Mouse (Mus musculus) lung, adult 2 months (tissue): ENCODE data around the gene Zfp106. TPM values are rescaled to one million over a fixed set of nuclear protein-coding genes. Genes with fewer than 3 reads are reported as not detected.
A peak's percentile ranks its signal among the peaks of the same experiment; 100 is the strongest.

ENCODE experiments used
- DNase-seq: peaks from one replicate; pipeline ENCODE4 v3.0.0; 2022
- H3K4me1 ChIP-seq: fragments of 200-500 bp; 2 replicates; pipeline ENCODE4 v1.6.1; 2011; ENCODE audit warnings: low read length; ENCODE audit not compliant: control insufficient read depth, insufficient read depth
- H3K4me3 ChIP-seq: fragments of 200-500 bp; replicated peaks from 2 replicates; pipeline ENCODE3; 2011; ENCODE audit warnings: low read depth, mild to moderate bottlenecking, control low read depth, low read length; ENCODE audit errors: extremely low read depth
- CTCF ChIP-seq: fragments of 200-500 bp; IDR thresholded peaks from 2 replicates; pipeline ENCODE4 v1.5.1; 2011; ENCODE audit warnings: mild to moderate bottlenecking, low read length, control low read depth; ENCODE audit not compliant: insufficient read depth
- POLR2A ChIP-seq: fragments of 200-500 bp; IDR thresholded peaks from 2 replicates; pipeline ENCODE4 v1.6.1; 2011; ENCODE audit warnings: low read depth, mild to moderate bottlenecking, control low read depth, low read length, borderline replicate concordance; ENCODE audit errors: extremely low read depth
- WGBS: fragments of 180-500 bp; shearing (Covaris S2); methylation state at CpG from one replicate; pipeline ENCODE4 v1.1.7; 2018; 5-methylcytosine and 5-hydroxymethylcytosine counted together
- polyA plus RNA-seq: library from polyadenylated mRNA; depleted of rRNA; stranded (reverse); fragments of >200 nt; gene quantifications from 2 replicates; pipeline ENCODE4 v1.2.3, GENCODE M21; 2012

Gene Zfp106
- polyA plus RNA-seq, 1 experiment = 51.0 TPM

GRCm38 (mm10) chr2:120558813-120559212 lies 4.8 kb downstream of the Zfp106 start:
- DNase-seq = no peak
- no peak for TF ChIP-seq CTCF
- no peak for TF ChIP-seq POLR2A
- peaks cover 3% of the 10 kb centered on the region; the same call in 1 of the 2 replicates for H3K4me1 ChIP-seq
- H3K4me3 ChIP-seq = no peak overlapping the region
- WGBS = 66% methylated on average over 3 of the region's 3 CpGs

GRCm38 (mm10) chr2:120556868-120557267 lies 6.8 kb downstream of the Zfp106 start:
- WGBS = 38% methylated on average over 3 of the region's 3 CpGs
- TF ChIP-seq CTCF = no peak
- no peak for TF ChIP-seq POLR2A
- no peak for DNase-seq
- peaks cover under 1% of the 10 kb centered on the region; the same call in 1 of the 2 replicates for H3K4me1 ChIP-seq
- no peak overlapping the region for H3K4me3 ChIP-seq

GRCm38 (mm10) chr2:120544732-120545131 lies 18.9 kb downstream of the Zfp106 start:
- Histone ChIP-seq H3K4me1 (peaks cover 2% of the 10 kb centered on the region; the same call in 1 of the 2 replicates), H3K4me3 (no peak overlapping the region)
- TF ChIP-seq POLR2A = no peak
- TF ChIP-seq CTCF = no peak
- no peak for DNase-seq
- WGBS = 83% methylated on average over 2 of the region's 2 CpGs

- no peak; the same call in 1 of the 2 replicates for TF ChIP-seq POLR2A
- no peak for TF ChIP-seq CTCF
- Histone ChIP-seq H3K4me3 (no peak overlapping the region), H3K4me1 (peaks cover 4% of the 10 kb centered on the region)
- 3% methylated on average over 1 of the region's 1 CpGs for WGBS
- DNase-seq = peak; percentile 52
These were observed 23.9 kb downstream of the Zfp106 start for GRCm38 (mm10) chr2:120539778-120540208.

GRCm38 (mm10) chr2:120539333-120539732 lies 24.3 kb downstream of the Zfp106 start:
- WGBS = 32% methylated on average over 3 of the region's 3 CpGs

GRCm38 (mm10) chr2:120531223-120531622 lies 32.4 kb downstream of the Zfp106 start:
- no peak for TF ChIP-seq CTCF
- no peak for TF ChIP-seq POLR2A
- 93% methylated on average over 4 of the region's 4 CpGs for WGBS
- H3K4me3 ChIP-seq = no peak overlapping the region

More at GRCm38 (mm10) chr2:120539333-120539732, 24.3 kb downstream of the Zfp106 start:
- no peak for DNase-seq
- Histone ChIP-seq H3K4me1 (peaks cover 4% of the 10 kb centered on the region), H3K4me3 (no peak overlapping the region)
- TF ChIP-seq POLR2A (no peak), CTCF (no peak)

GRCm38 (mm10) chr2:120529531-120529930 lies 34.1 kb downstream of the Zfp106 start:
- DNase-seq = no peak
- TF ChIP-seq CTCF (no peak), POLR2A (no peak)
- H3K4me1 ChIP-seq = no peaks in the 10 kb centered on the region
- no peak overlapping the region for H3K4me3 ChIP-seq

More at GRCm38 (mm10) chr2:120531223-120531622, 32.4 kb downstream of the Zfp106 start:
- no peaks in the 10 kb centered on the region for H3K4me1 ChIP-seq
- no peak for DNase-seq

- no peaks in the 10 kb centered on the region for H3K4me1 ChIP-seq
- H3K4me3 ChIP-seq = no peak overlapping the region
- no peak for TF ChIP-seq CTCF
- no peak for TF ChIP-seq POLR2A
- 89% methylated on average over 5 of the region's 5 CpGs for WGBS
- DNase-seq = no peak
These were observed 36.9 kb downstream of the Zfp106 start for GRCm38 (mm10) chr2:120526771-120527170.

GRCm38 (mm10) chr2:120518547-120519210 lies 45.0 kb downstream of the Zfp106 start:
- no peak for TF ChIP-seq CTCF
- TF ChIP-seq POLR2A = no peak
- no peak for DNase-seq
- Histone ChIP-seq H3K4me3 (no peak overlapping the region), H3K4me1 (no peaks in the 10 kb centered on the region)
- WGBS = 88% methylated on average over 5 of the region's 5 CpGs

- DNase-seq = no peak
- TF ChIP-seq POLR2A (no peak), CTCF (no peak)
- 93% methylated on average over 4 of the region's 4 CpGs for WGBS
- Histone ChIP-seq H3K4me1 (no peaks in the 10 kb centered on the region), H3K4me3 (no peak overlapping the region)
These were observed 49.5 kb downstream of the Zfp106 start for GRCm38 (mm10) chr2:120514181-120514580.
